Mouse (Mus musculus) left cerebral cortex, adult 18-20 months (tissue): ENCODE measurements around the gene Dgcr2. TPM values are rescaled to one million over a fixed set of nuclear protein-coding genes. Genes with fewer than 3 reads are reported as not detected.

Experiments used
- DNase-seq, 2 experiments: peaks; one replicate each; pipeline ENCODE4 v3.0.0; 2021 to 2022; ENCODE audit warnings: low spot score in 2 of 2, mixed read lengths in 1 of 2
- total RNA-seq, 2 experiments: library from RNA; stranded (reverse); gene quantifications; 2 replicates each; pipeline ENCODE4 v1.2.3; 2021

The Dgcr2 gene
- total RNA-seq, 2 experiments from 2014 or later: 99.4 to 102 TPM

GRCm38 (mm10) chr16:17851860-17852259 lies 46.5 kb downstream of the Dgcr2 start:
- DNase-seq: no peak

GRCm38 (mm10) chr16:17851331-17851730 lies 47.0 kb downstream of the Dgcr2 start:
- no peak for DNase-seq

- no peak for DNase-seq
These were observed 48.9 kb downstream of the Dgcr2 start for GRCm38 (mm10) chr16:17849486-17849885.

GRCm38 (mm10) chr16:17848928-17849327 lies 49.4 kb downstream of the Dgcr2 start:
- peak; percentile 42 to 66 for DNase-seq

GRCm38 (mm10) chr16:17848431-17848830 lies 49.9 kb downstream of the Dgcr2 start:
- DNase-seq: no peak

GRCm38 (mm10) chr16:17843701-17844365 lies 54.5 kb downstream of the Dgcr2 start:
- no peak for DNase-seq

GRCm38 (mm10) chr16:17842437-17842836 lies 55.9 kb downstream of the Dgcr2 start:
- no peak for DNase-seq

GRCm38 (mm10) chr16:17839976-17840375 lies 58.4 kb downstream of the Dgcr2 start:
- DNase-seq: no peak

GRCm38 (mm10) chr16:17838051-17838450 lies 60.3 kb downstream of the Dgcr2 start, which contains the start of gene Car15:
Gene Car15, minus strand, starts transcription at chr16:17838364.
- no peak for DNase-seq

GRCm38 (mm10) chr16:17835481-17835880 lies 62.9 kb downstream of the Dgcr2 start:
- no peak for DNase-seq

GRCm38 (mm10) chr16:17834543-17834942 lies 63.8 kb downstream of the Dgcr2 start:
- no peak for DNase-seq

- DNase-seq: peak; percentile 47 to 73
These were observed 64.5 kb downstream of the Dgcr2 start for GRCm38 (mm10) chr16:17833681-17834399.

- peak; percentile 43 to 61 for DNase-seq
These were observed 65.1 kb downstream of the Dgcr2 start for GRCm38 (mm10) chr16:17833321-17833680.

GRCm38 (mm10) chr16:17832821-17833220 lies 65.5 kb downstream of the Dgcr2 start, which contains the start of gene B830017H08Rik:
Gene B830017H08Rik, plus strand, starts transcription at chr16:17833121.
- no peak for DNase-seq

GRCm38 (mm10) chr16:17831781-17832180 lies 66.6 kb downstream of the Dgcr2 start:
- no peak for DNase-seq

GRCm38 (mm10) chr16:17830385-17831178 lies 67.8 kb downstream of the Dgcr2 start:
- DNase-seq: no peak

- DNase-seq: no peak
These were observed 69.5 kb downstream of the Dgcr2 start for GRCm38 (mm10) chr16:17828867-17829266.

- DNase-seq: no peak
These were observed 70.1 kb downstream of the Dgcr2 start for GRCm38 (mm10) chr16:17828229-17828628.

GRCm38 (mm10) chr16:17826500-17826899 lies 71.9 kb downstream of the Dgcr2 start:
- DNase-seq: no peak

- no peak for DNase-seq
These were observed 81.8 kb downstream of the Dgcr2 start for GRCm38 (mm10) chr16:17816528-17816927.
